Mouse (Mus musculus) left cerebral cortex, adult 2 months (tissue): Measurements from ENCODE around the gene F830045P16Rik. TPM values are rescaled to one million over a fixed set of nuclear protein-coding genes. Genes with fewer than 3 reads are reported as not detected.

Experiments
- DNase-seq, 2 experiments: peaks; one replicate each; pipeline ENCODE4 v3.0.0; 2021 to 2022; ENCODE audit warnings: low spot score in 2 of 2, mixed read lengths in 1 of 2; ENCODE audit errors: extremely low spot score in 1 of 2
- H3K27ac ChIP-seq: fragments of 200-600 bp; 2 replicates; pipeline ENCODE4 v1.8.1; 2022
- H3K4me3 ChIP-seq: fragments of 200-600 bp; 2 replicates; pipeline ENCODE4 v1.8.1; 2022
- CTCF ChIP-seq: fragments of 200-600 bp; IDR thresholded peaks from 2 replicates; pipeline ENCODE4 v1.8.1; 2022; ENCODE audit warnings: antibody characterized with exemption, mild to moderate bottlenecking, moderate library complexity
- intact Hi-C: fragments of 180-260 bp; cut with DNase I; formaldehyde crosslinking; loops from one replicate; pipeline ENCODE4 v1.15.1; 2025
- total RNA-seq, 2 experiments: library from RNA; stranded (reverse); gene quantifications; 2 replicates each; pipeline ENCODE4 v1.2.3; 2021

F830045P16Rik gene
- total RNA-seq, 2 experiments from 2014 or later = 0.47 to 1.3 TPM

- intact Hi-C loops = no loop called here
- Histone ChIP-seq H3K4me3 (no peak overlapping the region), H3K27ac (peak overlapping the region; percentile 74)
- no peak for TF ChIP-seq CTCF
- no peak for DNase-seq
Measured at GRCm38 (mm10) chr2:129569120-129569519, 32.7 kb upstream of the F830045P16Rik start.

GRCm38 (mm10) chr2:129563944-129564709, 27.7 kb upstream of the F830045P16Rik start:
- intact Hi-C loops = no loop called here
- TF ChIP-seq CTCF = no peak
- no peak for DNase-seq
- H3K27ac ChIP-seq = peak overlapping the region; percentile 85
- no peak overlapping the region for H3K4me3 ChIP-seq

GRCm38 (mm10) chr2:129561796-129562195, 25.4 kb upstream of the F830045P16Rik start:
- Histone ChIP-seq H3K27ac (peak overlapping the region; percentile 40; the same call in 1 of the 2 replicates), H3K4me3 (no peak overlapping the region)
- DNase-seq = peak in 1 of 2 experiments; percentile 45
- no peak for TF ChIP-seq CTCF
- intact Hi-C loops = no loop called here

GRCm38 (mm10) chr2:129558875-129559219, 22.4 kb upstream of the F830045P16Rik start:
- intact Hi-C loops = no loop called here
- no peak for DNase-seq
- H3K27ac ChIP-seq = no peak overlapping the region
- TF ChIP-seq CTCF = no peak; the same call in 1 of the 2 replicates
- no peak overlapping the region for H3K4me3 ChIP-seq

- intact Hi-C loops = no loop called here
- no peak for DNase-seq
- H3K4me3 ChIP-seq = no peak overlapping the region
- TF ChIP-seq CTCF = no peak
- peak overlapping the region; percentile 24; the same call in 1 of the 2 replicates for H3K27ac ChIP-seq
Measured at GRCm38 (mm10) chr2:129558008-129558874, 21.8 kb upstream of the F830045P16Rik start.

GRCm38 (mm10) chr2:129556081-129556480, 19.7 kb upstream of the F830045P16Rik start:
- no peak for TF ChIP-seq CTCF
- no peak overlapping the region for H3K27ac ChIP-seq
- H3K4me3 ChIP-seq = no peak overlapping the region
- no peak for DNase-seq
- intact Hi-C loops = no loop called here

- TF ChIP-seq CTCF = no peak
- DNase-seq = no peak
- Histone ChIP-seq H3K4me3 (no peak overlapping the region), H3K27ac (no peak overlapping the region)
- intact Hi-C loops = no loop called here
Measured at GRCm38 (mm10) chr2:129550781-129551180, 14.4 kb upstream of the F830045P16Rik start.

- Histone ChIP-seq H3K4me3 (no peak overlapping the region), H3K27ac (no peak overlapping the region)
- no peak for DNase-seq
- no peak for TF ChIP-seq CTCF
- intact Hi-C loops = no loop called here
Measured at GRCm38 (mm10) chr2:129549537-129550135, 13.2 kb upstream of the F830045P16Rik start.

- DNase-seq = no peak
- Histone ChIP-seq H3K27ac (no peak overlapping the region), H3K4me3 (no peak overlapping the region)
- TF ChIP-seq CTCF = no peak
- intact Hi-C loops = no loop called here
Measured at GRCm38 (mm10) chr2:129546772-129547171, 10.4 kb upstream of the F830045P16Rik start.

- DNase-seq = no peak
- Histone ChIP-seq H3K27ac (no peak overlapping the region), H3K4me3 (no peak overlapping the region)
- intact Hi-C loops = no loop called here
- TF ChIP-seq CTCF = no peak
Measured at GRCm38 (mm10) chr2:129545596-129545995, 9.2 kb upstream of the F830045P16Rik start.

GRCm38 (mm10) chr2:129544919-129545318, 8.5 kb upstream of the F830045P16Rik start:
- no peak overlapping the region for H3K27ac ChIP-seq
- no peak overlapping the region for H3K4me3 ChIP-seq
- no peak for TF ChIP-seq CTCF
- intact Hi-C loops = no loop called here
- DNase-seq = no peak

- DNase-seq = no peak
- no peak overlapping the region for H3K27ac ChIP-seq
- no peak overlapping the region for H3K4me3 ChIP-seq
- TF ChIP-seq CTCF = no peak
- intact Hi-C loops = no loop called here
Measured at GRCm38 (mm10) chr2:129544448-129544847, 8.0 kb upstream of the F830045P16Rik start.
